Mouse (Mus musculus) c-Kit-positive CD71-negative TER-119-negative erythroid progenitor cells, embryonic 14.5 days (primary cell): ENCODE data around the gene Osbp2.

Experiments used
- DNase-seq: peaks from one replicate; pipeline ENCODE4 v3.0.0-alpha.2; 2013; ENCODE audit warnings: low read depth

Gene Osbp2

DNA sequence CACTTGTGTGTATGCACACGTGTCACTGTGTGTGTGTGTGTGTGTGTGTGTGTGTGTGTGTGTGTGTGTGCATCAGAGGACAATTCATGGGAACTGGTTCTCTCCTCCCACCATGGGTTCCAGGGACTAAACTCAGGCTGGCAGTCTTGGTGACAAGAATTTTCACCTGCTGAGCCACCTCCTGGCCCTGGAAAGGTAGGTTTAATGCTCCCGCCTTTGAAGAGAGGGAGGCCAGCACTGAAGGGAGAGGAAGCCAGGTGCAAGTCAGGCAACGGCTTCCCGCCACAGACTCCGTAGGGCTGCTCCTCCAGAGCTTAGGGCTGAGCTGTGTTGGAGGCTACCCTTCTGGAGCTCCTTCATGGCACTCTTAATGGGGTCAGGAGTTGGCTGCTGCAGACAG lies 104.3 kb downstream of the Osbp2 start:
- DNase-seq, result no peak

DNA sequence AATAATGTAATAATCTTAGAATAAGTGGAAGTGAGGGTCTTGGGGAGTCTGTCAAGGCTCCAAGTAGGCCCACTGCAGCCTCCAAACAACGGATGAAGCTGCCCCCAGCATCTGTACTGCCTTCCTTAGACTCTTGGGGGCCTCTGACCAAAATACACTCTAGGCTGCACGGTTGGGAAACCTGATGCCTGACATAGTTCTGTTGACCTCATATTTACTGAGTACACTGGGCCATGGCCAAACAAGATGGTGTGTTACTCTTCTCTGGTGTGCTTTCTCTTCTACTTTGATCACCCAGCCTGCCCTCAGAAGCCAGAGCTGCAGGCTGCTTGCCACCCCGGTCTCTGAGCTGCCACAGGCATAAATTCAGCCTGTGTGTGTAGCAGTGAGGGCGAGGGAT lies 108.4 kb downstream of the Osbp2 start:
- DNase-seq, result no peak

DNA sequence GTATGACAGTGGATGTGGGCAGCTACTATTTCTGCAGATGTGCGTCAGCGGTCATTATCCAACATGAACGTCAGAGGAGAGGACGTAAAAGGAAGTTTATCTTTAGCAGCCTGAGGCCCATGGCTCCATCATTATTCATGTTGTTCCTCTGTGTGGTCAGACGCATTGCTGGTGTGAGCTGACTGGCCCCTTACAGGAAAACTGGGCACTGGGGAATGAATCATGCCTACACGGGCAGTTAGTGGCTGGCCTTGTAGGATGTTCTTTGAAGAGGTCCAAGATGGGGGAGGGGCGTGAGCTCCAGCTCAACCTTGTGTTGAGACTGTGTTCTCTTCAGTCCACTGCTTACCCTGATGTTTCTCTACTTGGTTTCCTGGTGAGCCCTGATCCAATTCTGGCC lies 109.0 kb downstream of the Osbp2 start:
- DNase-seq, result no peak

DNA sequence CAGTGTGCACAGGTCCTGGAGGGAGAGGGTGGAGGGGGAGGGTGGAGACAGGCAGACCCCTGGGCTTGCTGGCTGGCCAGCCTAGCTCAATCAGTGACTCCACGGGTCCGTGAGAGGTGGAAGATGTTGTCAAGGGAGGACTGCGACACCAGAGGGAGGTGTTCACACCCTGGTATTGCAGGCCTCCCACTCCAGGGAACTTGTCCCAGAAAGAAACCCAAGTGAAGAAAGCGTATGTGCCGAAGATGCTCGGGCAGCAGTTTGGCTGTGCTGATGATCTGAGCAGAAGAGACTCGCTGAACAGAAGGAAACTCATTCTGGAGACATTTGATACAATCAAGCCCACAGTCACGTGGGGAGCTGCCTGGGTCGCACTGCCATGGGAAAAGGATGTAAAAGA lies 109.8 kb downstream of the Osbp2 start:
- no peak for DNase-seq

DNA sequence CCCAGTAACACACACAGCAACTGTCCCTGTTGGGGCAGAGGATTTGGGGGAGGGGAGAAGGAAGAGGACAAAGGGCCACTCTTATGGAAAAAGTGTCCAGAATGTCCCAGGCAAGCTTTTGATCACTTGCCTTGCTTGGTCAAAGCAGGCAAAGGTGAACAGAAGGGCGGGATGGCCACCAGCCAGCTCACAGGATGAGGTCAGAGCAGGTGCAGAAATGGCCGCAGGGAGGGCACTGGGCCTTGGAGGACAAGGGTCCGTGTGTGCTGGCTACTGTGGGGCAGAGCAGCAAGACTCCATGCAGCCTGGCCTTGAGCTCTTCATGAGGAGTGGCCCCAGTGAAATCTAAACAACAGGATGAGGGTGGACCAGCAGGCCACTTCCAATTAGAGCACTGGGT lies 110.9 kb downstream of the Osbp2 start:
- no peak for DNase-seq

DNA sequence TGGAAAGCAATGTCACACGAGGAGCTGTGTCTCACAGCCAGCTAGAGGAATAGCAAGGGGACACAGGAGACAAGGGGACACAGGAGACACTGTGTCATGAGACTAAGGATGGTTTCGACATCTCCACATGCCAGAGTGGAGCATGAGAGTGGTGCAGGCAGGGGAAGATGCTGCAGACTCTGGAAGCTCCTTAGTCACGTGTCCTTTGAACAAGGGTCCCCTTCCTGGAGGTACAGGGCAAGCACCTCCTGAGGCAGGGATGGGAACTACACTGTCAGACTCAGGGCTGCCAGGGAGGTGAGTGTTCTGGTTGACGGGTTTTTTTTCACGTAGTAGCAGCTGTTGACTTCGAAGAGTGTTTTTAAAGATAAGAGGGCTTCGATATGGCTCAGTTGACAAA lies 113.9 kb downstream of the Osbp2 start:
- no peak for DNase-seq

DNA sequence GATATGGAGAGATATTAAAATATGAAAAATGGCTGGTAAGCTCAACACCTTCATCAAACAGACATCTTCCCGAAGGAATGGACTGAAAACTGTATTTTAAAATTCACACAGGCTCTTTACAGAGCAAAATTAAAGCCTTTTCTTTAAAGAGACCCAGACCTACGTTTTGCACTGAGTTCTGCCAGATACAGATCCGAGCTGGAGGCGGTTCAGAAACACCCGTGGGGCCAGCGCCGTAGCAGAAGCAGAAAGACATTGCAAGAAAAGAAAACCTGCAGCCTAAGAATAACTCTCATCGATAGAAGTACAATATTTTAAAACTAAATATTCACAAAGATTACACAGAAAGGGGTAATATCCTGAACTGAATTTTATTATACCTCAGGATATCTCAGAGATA lies 121.3 kb downstream of the Osbp2 start:
- DNase-seq, result no peak

DNA sequence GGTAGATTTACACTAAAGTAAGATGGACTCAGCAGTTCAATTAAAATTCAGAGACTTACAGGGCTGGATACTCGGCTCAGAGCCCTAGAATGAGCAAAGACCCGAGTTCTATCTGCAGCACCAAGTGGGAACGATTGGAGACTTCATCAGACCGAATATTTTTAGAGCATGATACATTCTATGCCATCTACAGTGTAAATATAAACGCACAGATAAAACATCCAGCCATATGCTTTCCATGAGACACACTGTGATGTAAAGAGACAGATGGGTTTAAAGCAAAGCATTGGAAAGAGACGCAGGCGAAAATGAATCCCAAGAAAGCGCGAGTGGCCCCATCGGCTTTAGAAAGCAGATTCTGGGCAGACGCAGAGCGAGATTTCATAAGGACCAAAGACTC lies 122.5 kb downstream of the Osbp2 start:
- DNase-seq, result no peak

DNA sequence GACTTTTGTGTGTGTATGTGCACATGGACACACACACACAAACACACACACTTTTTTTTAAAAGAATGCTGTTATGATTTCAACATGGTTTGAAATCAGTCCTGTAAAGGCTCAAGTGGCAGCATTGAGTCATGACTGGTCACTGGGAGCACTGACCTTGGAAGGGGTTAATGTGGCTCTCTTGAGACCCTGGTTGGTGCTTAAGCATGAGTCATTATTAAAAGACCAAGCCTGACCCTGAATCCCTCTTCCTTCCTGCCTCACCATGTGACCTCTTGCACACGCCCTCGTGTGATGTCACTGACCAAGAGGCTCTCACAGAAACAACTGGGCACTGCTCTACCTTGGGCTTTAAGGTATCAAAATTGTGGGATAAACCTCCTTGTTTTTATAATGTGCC lies 124.9 kb downstream of the Osbp2 start:
- DNase-seq, result no peak

DNA sequence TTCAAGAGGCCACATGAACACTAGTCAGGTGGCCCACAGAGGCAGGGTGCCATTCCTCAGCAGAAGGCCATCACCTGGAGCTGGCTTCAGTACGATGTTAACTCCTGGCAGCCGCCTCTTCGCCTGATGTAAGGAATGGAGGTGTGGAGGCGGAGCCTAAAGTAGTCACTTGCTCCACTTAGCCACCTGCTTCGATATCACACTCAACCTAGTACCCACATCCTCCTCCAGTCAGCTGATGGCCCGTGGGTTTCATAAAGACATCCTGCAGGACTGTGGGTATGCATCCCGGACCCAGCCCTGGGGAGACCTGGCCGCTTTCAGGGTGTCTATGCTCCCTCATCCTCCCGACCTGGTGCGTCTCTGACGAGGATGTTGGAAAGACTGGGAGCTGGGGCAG lies 128.0 kb downstream of the Osbp2 start:
- DNase-seq, result no peak

DNA sequence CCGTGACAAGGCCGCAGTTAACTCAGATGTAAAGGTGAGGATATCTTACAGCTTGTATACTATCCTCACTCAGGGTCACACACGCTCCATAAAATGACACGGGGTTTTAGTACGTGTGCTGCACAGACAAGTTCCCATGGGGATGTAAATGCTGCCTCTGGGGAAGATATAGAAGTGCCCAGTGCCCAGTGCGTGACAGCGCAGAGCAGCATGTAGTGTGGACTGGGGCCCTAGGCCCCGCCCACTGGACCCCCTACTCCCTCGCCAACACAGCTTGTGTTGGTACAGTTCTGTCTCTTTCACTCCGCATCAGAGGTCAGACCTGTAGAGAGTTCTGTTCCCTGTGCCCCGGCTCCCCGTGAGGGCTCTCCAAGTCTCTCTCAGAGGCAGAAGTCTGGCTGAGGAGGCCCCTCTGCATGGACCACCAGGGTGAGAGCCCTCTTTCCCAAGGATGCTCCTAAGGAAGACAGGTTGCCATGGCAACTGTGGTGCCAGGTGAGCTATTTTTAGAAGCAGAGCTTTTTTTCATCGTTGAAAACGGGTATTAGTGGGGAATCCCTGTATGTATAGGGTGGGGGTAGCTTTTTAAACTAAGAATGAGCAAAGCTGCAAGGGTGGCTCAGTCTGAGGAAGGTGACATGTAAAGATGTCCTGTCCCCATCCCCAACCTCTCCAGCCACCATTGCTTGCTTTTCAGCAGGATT lies 129.6 kb downstream of the Osbp2 start:
- DNase-seq, result no peak

DNA sequence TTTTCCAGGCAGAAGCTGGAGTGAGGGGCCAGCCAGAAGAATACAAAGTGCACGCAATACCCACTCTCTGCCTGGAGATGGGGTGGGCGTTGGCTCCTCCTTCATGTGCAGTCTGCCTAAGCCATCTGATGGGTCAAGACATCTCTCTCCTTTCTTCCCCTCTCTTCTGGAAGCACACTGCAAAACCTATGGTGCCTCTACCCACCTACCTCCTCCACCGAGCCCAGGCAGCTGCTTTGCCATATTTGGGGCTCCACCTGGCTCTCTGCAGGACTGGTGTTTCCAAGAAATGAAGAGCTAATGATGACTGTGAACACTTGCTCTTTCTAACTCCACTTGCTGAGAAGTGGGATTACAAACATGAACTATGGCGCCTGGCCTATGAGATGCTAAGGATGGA lies 132.2 kb downstream of the Osbp2 start:
- DNase-seq, result no peak

DNA sequence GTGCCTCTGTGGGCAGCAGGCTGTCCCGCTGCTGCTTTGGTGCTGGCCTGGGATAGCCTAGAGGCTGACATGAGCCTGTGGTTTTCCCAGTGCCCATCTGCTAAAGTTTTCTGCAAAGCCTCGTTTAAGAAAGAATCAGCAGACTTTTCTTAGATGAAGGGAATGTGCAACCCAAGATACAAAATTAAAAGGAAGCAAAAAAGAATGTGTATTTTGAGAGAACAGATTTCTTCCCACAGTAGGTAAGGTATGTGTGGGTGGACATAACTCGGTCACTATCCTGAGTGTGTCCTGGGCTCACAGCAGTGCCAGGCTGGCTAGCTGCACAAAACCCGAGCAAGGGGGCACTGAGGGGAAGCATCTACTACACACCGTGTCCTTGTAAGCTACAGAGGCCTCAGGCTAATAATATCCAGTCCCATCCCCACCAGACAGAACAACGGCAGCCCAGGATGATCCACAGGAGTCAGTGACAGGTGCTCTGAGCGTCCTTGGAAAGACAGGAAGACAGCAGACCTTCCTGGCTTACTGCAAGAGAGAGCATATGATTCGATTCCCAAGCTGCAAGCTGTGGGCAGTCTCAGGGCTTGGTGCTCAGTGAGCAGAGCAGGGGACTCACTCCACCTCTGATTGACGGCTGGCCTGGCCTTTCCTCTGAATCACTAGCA lies 136.1 kb downstream of the Osbp2 start:
- DNase-seq, result no peak

DNA sequence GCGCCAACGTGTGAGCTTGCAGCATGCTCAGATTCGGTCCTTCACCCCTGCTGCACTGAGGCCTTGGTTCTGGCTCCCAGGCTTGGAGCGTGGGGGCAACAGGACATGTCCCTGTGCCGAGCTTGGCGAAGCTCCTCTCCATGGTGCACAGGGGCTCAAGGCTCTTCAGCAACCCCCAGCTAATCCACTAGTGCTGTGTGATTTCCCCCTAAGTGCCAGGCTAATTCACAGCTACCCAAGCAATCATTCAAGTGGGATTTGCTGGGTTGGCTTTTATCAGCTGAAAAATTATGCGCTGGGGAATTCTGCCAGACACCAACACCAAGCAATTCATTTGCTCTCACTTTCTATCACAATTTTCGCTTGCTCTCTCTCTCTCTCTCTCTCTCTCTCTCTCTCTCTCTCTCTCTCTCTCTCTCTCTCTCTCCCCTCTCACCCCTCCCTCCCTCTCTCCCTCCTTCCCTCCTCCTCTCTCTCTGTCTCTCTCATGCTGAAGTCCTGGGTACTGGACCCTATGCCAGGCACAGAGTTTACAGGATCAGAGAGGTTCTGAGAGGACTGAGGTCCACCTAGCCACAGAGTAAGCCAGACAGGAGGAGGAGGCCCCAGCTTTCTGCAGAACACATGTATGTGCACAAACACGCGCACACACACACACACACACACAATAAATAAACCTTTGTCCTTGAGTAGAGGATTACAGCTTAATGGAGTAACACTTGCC lies 138.2 kb downstream of the Osbp2 start:
- DNase-seq, result no peak

DNA sequence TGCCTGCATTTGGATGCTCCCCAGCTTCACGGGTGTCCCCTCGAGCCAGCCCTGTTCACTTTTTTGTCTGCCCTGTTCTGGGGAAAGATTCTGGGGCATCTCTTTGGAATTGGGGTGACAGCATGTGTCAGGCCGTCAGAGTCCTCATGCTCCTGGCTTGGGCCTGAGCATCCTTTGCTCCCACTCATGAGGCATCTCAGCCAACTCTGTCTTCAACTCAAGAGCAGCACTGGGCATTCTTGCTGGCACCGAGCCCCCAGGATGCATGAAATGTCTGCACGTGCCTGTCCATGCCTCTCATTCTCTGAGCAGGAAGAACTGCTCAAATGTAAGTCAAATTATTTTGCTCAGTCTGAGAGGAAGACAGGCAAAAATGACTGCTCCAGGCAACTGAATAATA lies 139.0 kb downstream of the Osbp2 start:
- DNase-seq, result no peak

DNA sequence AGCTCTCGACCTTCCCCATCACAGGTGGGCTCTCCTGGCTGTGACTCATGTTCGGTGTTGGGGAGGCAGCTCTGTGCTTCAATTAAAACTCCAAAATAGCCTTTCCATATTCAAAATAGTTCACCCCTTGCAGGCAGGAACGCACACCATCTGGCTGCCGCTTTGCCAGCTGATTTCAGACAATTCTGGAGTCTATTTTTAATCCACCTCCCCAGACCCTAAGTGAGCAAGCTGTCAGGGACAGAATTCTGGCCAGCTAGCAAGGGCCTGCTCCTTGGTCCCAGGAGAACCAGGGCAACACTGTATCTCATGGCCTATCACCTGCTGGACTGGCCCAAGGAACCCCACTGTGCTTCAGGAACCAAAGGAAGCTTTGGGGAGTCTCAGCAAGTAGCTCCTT lies 139.8 kb downstream of the Osbp2 start:
- no peak for DNase-seq

DNA sequence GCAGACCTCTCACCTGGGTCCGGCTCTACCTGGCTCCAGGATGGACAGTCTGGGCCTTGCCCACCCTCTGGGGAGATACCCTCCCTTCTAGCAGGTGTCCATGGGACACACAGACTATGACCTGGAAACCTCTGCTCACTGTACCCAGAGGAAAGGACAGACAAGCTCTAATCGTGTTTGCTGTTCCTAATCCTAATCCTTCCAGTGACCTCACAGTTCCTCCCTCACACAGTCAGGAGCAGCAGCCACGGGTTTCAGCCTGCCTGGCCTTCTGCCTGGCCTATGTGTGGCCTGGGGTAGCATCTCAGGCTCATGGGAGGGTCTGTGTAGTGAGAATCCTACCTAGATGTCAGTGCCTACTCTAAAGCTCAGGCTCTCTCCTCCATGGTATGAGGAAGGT lies 140.8 kb downstream of the Osbp2 start:
- no peak for DNase-seq

DNA sequence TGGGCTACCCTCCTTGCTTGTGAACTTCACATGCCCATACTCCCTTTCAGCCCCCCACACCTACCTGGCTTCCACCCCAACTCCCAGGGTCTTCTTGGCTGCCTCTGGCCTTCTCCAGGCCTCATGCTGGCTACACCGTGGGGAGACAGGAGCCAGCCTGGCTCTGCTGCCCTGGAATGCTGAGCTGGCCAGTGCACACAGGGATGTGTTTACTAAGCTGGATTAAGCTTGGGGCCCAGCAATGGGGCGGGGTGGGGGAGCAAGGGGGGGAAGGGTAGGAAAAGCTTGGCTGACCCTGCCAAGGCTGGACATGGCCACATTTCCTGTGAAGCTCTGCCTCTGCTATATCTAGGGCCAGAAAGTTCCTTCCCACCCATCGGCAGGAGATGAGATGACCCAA lies 141.7 kb downstream of the Osbp2 start:
- DNase-seq, result no peak

DNA sequence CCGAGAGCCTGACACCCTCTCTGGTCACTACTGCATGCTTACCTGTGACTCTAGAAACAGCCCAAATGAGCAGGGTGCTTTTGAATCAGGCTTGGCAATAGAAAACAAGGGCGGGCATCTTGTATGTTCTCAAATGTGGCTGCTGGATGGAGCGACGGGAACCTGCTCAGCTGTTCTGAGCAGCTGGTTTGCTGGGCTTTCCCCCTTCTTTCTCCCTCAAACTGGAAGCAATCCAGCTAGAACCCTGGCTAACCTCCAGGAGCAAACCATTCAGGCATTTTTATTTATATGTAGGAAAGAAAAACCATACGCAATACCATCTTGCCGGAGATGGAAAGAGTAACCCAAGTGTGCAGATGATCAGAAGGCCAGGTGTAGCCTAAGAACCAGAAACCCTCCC lies 147.0 kb downstream of the Osbp2 start:
- no peak for DNase-seq

DNA sequence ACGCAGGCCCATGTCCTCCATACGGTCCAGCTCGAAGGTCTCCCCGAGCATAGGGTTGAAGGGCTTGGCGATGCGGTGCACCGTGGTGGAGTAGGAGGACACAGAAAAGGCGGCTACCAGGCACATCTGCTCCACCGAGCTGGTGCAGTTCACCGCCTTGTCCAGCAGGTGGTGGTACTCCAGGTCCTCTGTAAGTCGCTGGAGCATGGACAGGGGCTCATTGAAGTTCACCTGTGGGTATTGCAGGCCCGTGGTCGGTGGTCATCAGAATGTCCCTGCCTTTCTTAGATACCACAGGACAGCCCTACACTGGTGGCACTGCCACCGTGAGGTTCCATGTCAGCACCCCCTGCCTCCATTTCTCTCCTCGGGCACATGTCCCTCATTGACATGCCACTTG lies 149.2 kb downstream of the Osbp2 start:
- peak; percentile 26 for DNase-seq

DNA sequence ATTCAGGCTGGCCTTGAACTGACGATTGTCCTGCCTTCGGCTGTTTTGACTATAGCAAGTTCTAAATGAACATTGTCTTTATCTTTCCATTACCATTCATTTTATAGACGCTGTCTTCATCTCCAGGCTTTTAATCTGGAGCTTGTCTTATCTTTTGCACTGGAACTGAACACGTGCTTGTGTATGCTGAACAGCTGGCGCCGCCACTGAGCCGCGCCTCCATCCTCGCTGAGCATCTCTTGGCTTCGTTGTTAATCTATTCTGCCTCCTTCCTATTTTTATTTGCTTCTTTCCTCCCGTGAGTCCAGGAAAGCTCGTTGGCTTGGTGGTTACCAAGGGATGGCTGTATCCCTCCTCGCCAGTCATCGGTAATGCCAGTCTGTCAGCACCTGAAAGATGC lies 153.5 kb downstream of the Osbp2 start:
- DNase-seq, result no peak

DNA sequence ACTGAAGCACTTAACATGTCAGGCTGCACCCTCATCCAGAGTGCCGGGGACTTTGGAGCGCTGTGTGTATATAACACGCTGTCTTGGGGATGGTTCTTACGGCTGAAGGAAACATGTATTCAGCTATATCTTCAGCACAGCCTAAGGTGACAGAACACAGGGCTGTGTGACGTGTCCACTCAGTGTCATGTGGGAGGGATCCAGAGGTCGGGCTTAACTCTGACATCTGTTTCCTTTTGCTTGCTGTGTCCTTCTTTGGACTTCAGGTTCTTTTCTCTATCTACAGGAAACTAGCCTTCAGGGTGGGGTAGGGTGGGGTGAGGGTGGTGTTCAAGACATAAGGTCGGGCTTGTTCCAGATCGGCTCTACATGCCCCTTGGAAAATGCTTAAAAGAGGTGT lies 156.6 kb downstream of the Osbp2 start:
- DNase-seq, result no peak

DNA sequence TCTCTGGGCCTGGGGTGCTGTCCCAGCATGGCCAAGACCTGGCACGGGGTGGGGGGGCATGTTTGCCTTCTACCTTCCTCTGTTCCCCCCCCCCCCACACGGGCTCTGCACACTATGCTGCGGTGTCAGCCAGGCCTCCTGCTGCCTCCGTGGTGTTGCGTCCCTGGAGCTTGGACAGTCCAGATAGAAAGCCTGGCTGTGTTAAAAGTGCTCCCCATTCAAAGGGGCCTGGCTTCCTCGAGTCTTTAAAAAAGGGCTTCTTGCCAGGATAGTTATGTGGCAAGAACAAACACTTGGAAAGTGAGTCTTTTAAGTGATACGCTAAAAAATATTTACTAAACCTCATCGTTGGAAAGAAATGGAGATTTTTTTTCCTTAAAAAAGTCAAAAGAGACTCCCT lies 159.3 kb downstream of the Osbp2 start:
- DNase-seq, result no peak
